Mouse (Mus musculus): ENCODE data around the gene Klk1b5.
"Not testable (repeated sequence)": the region's sequence is repeated elsewhere in the genome, so short reads cannot be mapped to it uniquely, and the experiment has no call there.

Klk1b5 gene

GRCm38 (mm10) chr7:44250732-44251275 lies 35.1 kb downstream of the Klk1b5 start:
- DNase-seq (ENCODE audit: extremely low read depth, insufficient read length, low spot score) = not testable (repeated sequence)

GRCm38 (mm10) chr7:44253023-44253616 lies 37.4 kb downstream of the Klk1b5 start:
- DNase-seq (ENCODE audit: extremely low read depth, insufficient read length, low spot score) = no peak

- no peak for DNase-seq (ENCODE audit: extremely low read depth, insufficient read length, low spot score)
Measured at GRCm38 (mm10) chr7:44254930-44255329, 39.2 kb downstream of the Klk1b5 start.

- no peak for DNase-seq (ENCODE audit: extremely low read depth, insufficient read length, low spot score)
Measured at GRCm38 (mm10) chr7:44257278-44257677, 41.5 kb downstream of the Klk1b5 start, which contains the start of gene Acp4. Acp4 (minus strand) TSS chr7:44257378.

- peak; percentile 39 for DNase-seq (ENCODE audit: extremely low read depth, insufficient read length, low spot score)
Measured at GRCm38 (mm10) chr7:44260410-44260809, 44.7 kb downstream of the Klk1b5 start.

GRCm38 (mm10) chr7:44261147-44261546 lies 45.4 kb downstream of the Klk1b5 start, which contains the start of gene Gm15517:
Gm15517 (plus strand) TSS chr7:44261447.
- no peak for DNase-seq (ENCODE audit: extremely low read depth, insufficient read length, low spot score)

- DNase-seq (ENCODE audit: extremely low read depth, insufficient read length, low spot score) = peak; percentile 51
Measured at GRCm38 (mm10) chr7:44262791-44263643, 47.3 kb downstream of the Klk1b5 start.

GRCm38 (mm10) chr7:44268117-44268516 lies 52.4 kb downstream of the Klk1b5 start:
- no peak for DNase-seq (ENCODE audit: extremely low read depth, insufficient read length, low spot score)

GRCm38 (mm10) chr7:44269397-44269796 lies 53.7 kb downstream of the Klk1b5 start:
- DNase-seq (ENCODE audit: extremely low read depth, insufficient read length, low spot score) = no peak
